In the genomic region with DNA sequence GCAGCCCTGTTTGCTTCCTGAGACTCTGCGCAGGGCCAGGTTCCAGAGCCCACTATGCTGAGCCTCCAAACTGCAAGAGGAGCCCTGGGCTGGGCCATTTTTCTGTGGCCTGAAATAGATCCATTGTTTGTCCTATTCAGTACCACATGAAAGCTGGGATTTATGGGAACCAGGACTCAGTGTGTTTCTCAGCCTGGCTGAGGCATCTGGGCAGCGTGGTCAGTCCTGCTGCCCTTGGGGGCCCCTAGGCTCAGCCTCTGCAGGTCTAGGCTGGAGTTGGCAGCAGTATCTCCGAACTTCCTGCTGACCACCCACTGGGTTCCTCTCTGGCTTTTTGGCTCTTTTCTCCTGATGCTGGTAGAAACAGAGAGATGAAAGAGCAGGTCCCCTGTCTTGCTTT, we compare ENCODE assay signal across 41 mouse cellular contexts. TPM values are rescaled to one million over a fixed set of nuclear protein-coding genes. Genes with fewer than 3 reads are reported as not detected.
A peak's percentile ranks its signal among the peaks of the same experiment; 100 is the strongest.
DNase-seq lines count a peak whose midpoint lies in the region; ATAC-seq and TF ChIP-seq lines count a peak whose summit lies in the region.
"Had no signal": no experiment of that assay in that cellular context is flagged by ENCODE, and none has a peak within 500 bp of the region (broad histone marks: within the 10 kb centered on the region; RNA-seq: fewer than 3 reads in every experiment).

No protein-coding gene starts in this region.

- H3K4me1 ChIP-seq in forebrain, embryonic 10.5 days: peaks cover 26% of the 10 kb centered on the region
- H3K4me1 ChIP-seq in forebrain, embryonic 15.5 days: 0 out of 2 replicates have a peak, but pooled peaks cover 7% of the 10 kb centered on the region
- 0 out of 2 replicates have a peak, but pooled peaks cover 2% of the 10 kb centered on the region for H3K4me1 ChIP-seq in hindbrain, postnatal 0 days (ENCODE audit: insufficient read depth, low read length)
- H3K4me1 ChIP-seq in hindbrain, embryonic 13.5 days (replicated peaks): 0 out of 2 replicates have a peak, but pooled peaks cover 5% of the 10 kb centered on the region
- no peaks in the 10 kb centered on the region for H3K4me1 ChIP-seq in forebrain, postnatal 0 days (ENCODE audit: insufficient read depth)
- H3K4me1 ChIP-seq: heart, embryonic 12.5 days had no signal

- peaks cover 8% of the 10 kb centered on the region; the same call in 1 of the 2 replicates for H3K27me3 ChIP-seq in forebrain, embryonic 10.5 days (ENCODE audit: poor library complexity, severe bottlenecking)
- H3K27me3 ChIP-seq in forebrain, embryonic 15.5 days: no peaks in the 10 kb centered on the region
- H3K27me3 ChIP-seq in hindbrain, postnatal 0 days (ENCODE audit: insufficient read depth, low read length): no peaks in the 10 kb centered on the region
- peaks cover 12% of the 10 kb centered on the region; the same call in 1 of the 2 replicates for H3K27me3 ChIP-seq in hindbrain, embryonic 13.5 days
- H3K27me3 ChIP-seq in forebrain, postnatal 0 days (ENCODE audit: insufficient read depth, low read length): no peaks in the 10 kb centered on the region; the same call in 1 of the 2 replicates
- H3K27me3 ChIP-seq: Patski had no signal

- DNase-seq in forebrain, embryonic 10.5 days (ENCODE audit: extremely low spot score, low spot score): no peak
- peak; percentile 46 for DNase-seq in hindbrain, postnatal 0 days (ENCODE audit: low spot score)
- peak; percentile 65 for DNase-seq in Muller cell, postnatal 12 days (ENCODE audit: inconsistent ontology term)
- DNase-seq in forebrain, postnatal 0 days: no peak
- no peak for DNase-seq in adrenal gland, postnatal 14 days
- DNase-seq in gastrocnemius, adult 8-10 months (ENCODE audit: low spot score in 2 of 2): no peak
- DNase-seq: cerebellum, adult 2 months; cerebellum, postnatal 14 days; heart, adult 2 months; heart, postnatal 4 days; kidney, adult 11 months; kidney, postnatal 14 days; lung, postnatal 36 days; right cerebral cortex, adult 18-20 months; spleen, adult 18-20 months; thymus, postnatal 25 days had no signal

- TF ChIP-seq CTCF in hindbrain, postnatal 0 days (IDR thresholded peaks at IDR 0.05; ENCODE audit: low read depth): no peak
- no peak for TF ChIP-seq CTCF in forebrain, postnatal 0 days (IDR thresholded peaks at IDR 0.05; ENCODE audit: low read depth)

- no peak overlapping the region for H3K9ac ChIP-seq in forebrain, embryonic 15.5 days (replicated peaks)
- H3K9ac ChIP-seq in hindbrain, postnatal 0 days (replicated peaks; ENCODE audit: low read length): no peak overlapping the region; the same call in 1 of the 2 replicates
- no peak overlapping the region for H3K9ac ChIP-seq in hindbrain, embryonic 13.5 days
- H3K9ac ChIP-seq in forebrain, postnatal 0 days: no peak overlapping the region
- H3K9ac ChIP-seq: heart, embryonic 12.5 days; limb, embryonic 12.5 days had no signal

- no peak overlapping the region for H3K4me2 ChIP-seq in forebrain, embryonic 15.5 days (replicated peaks)
- no peak overlapping the region for H3K4me2 ChIP-seq in hindbrain, postnatal 0 days (ENCODE audit: low read depth, low read length)
- H3K4me2 ChIP-seq in hindbrain, embryonic 13.5 days: no peak overlapping the region
- no peak overlapping the region for H3K4me2 ChIP-seq in forebrain, postnatal 0 days (ENCODE audit: low read depth)
- H3K4me2 ChIP-seq: heart, embryonic 12.5 days; limb, embryonic 12.5 days had no signal

- H3K4me3 ChIP-seq in forebrain, embryonic 10.5 days: no peak overlapping the region
- H3K4me3 ChIP-seq in forebrain, embryonic 15.5 days: no peak overlapping the region
- H3K4me3 ChIP-seq in hindbrain, postnatal 0 days (ENCODE audit: low read length): no peak overlapping the region
- no peak overlapping the region for H3K4me3 ChIP-seq in hindbrain, embryonic 13.5 days
- no peak overlapping the region for H3K4me3 ChIP-seq in forebrain, postnatal 0 days (ENCODE audit: low read depth, low read length)
- H3K4me3 ChIP-seq: erythroblast, embryonic 14.5 days; heart, adult 2 months; heart, embryonic 12.5 days; left cerebral cortex, adult 2 months; limb, embryonic 12.5 days had no signal

- no peak for ATAC-seq in forebrain, embryonic 15.5 days (replicated peaks)
- no peak for ATAC-seq in hindbrain, postnatal 0 days
- ATAC-seq in hindbrain, embryonic 13.5 days (ENCODE audit: low FRiP score): no peak
- ATAC-seq in forebrain, postnatal 0 days: 0 out of 2 replicates have a peak, but pooled peaks have one; percentile 8
- ATAC-seq: Patski had no signal

- H3K36me3 ChIP-seq in forebrain, embryonic 10.5 days (replicated peaks): no peaks in the 10 kb centered on the region
- H3K36me3 ChIP-seq in forebrain, embryonic 15.5 days: no peaks in the 10 kb centered on the region
- H3K36me3 ChIP-seq in hindbrain, postnatal 0 days (ENCODE audit: insufficient read depth, low read length): no peaks in the 10 kb centered on the region
- H3K36me3 ChIP-seq in hindbrain, embryonic 13.5 days: no peaks in the 10 kb centered on the region
- H3K36me3 ChIP-seq in forebrain, postnatal 0 days (ENCODE audit: insufficient read depth): no peaks in the 10 kb centered on the region
- H3K36me3 ChIP-seq: G1E; heart, embryonic 12.5 days; limb, embryonic 12.5 days had no signal

- peak overlapping the region; percentile 54 for H3K27ac ChIP-seq in forebrain, embryonic 10.5 days
- H3K27ac ChIP-seq in forebrain, embryonic 15.5 days (replicated peaks): no peak overlapping the region
- H3K27ac ChIP-seq in hindbrain, postnatal 0 days: no peak overlapping the region
- no peak overlapping the region for H3K27ac ChIP-seq in hindbrain, embryonic 13.5 days
- no peak overlapping the region for H3K27ac ChIP-seq in forebrain, postnatal 0 days (ENCODE audit: low read depth, low read length)
- H3K27ac ChIP-seq: heart, adult 2 months; left cerebral cortex, adult 2 months; limb, embryonic 12.5 days had no signal

- H3K9me3 ChIP-seq in forebrain, embryonic 10.5 days: no peaks in the 10 kb centered on the region
- H3K9me3 ChIP-seq in forebrain, embryonic 15.5 days: no peaks in the 10 kb centered on the region
- no peaks in the 10 kb centered on the region for H3K9me3 ChIP-seq in hindbrain, postnatal 0 days (ENCODE audit: low read length)
- no peaks in the 10 kb centered on the region for H3K9me3 ChIP-seq in hindbrain, embryonic 13.5 days
- H3K9me3 ChIP-seq in forebrain, postnatal 0 days (ENCODE audit: low read length): no peaks in the 10 kb centered on the region
- H3K9me3 ChIP-seq: G1E; heart, embryonic 12.5 days; limb, embryonic 12.5 days had no signal

- WGBS in forebrain, embryonic 10.5 days: 68% methylated on average over 3 of the region's 3 CpGs
- WGBS in forebrain, embryonic 15.5 days: 54% methylated on average over 3 of the region's 3 CpGs
- 42% methylated on average over 3 of the region's 3 CpGs for WGBS in hindbrain, postnatal 0 days
- 59% methylated on average over 3 of the region's 3 CpGs for WGBS in hindbrain, embryonic 13.5 days
- WGBS in forebrain, postnatal 0 days: 42% methylated on average over 3 of the region's 3 CpGs

RNA-seq across cellular contexts. Expression of gene Otos, which starts 2.8 kb away (rescaled TPM):
- polyA plus RNA-seq in forebrain, embryonic 10.5 days (2016; fragmentation: Nextera tagmentation; extraction: Ambion mirVana): 0.25 TPM in 1 of 2 replicates, not detected in the other
- not detected in 2 replicates for polyA plus RNA-seq in forebrain, embryonic 15.5 days (2015; fragmentation: Nextera tagmentation; extraction: Ambion mirVana)
- total RNA-seq in hindbrain, postnatal 0 days (2014; rRNA removed): not detected in 2 replicates
- polyA plus RNA-seq in hindbrain, postnatal 0 days (2015; fragmentation: Nextera tagmentation; extraction: Ambion mirVana): 0.81 and 0.88 TPM in 2 replicates
- polyA plus RNA-seq in hindbrain, embryonic 13.5 days (2015; fragmentation: Nextera tagmentation; extraction: Ambion mirVana): 0.12 TPM in 1 of 2 replicates, not detected in the other
- 0.08 TPM in 1 of 2 replicates, not detected in the other for total RNA-seq in forebrain, postnatal 0 days (2014; rRNA removed)
- polyA plus RNA-seq in forebrain, postnatal 0 days (2015; fragmentation: Nextera tagmentation; extraction: Ambion mirVana): 0.21 and 0.92 TPM in 2 replicates
- not detected in 2 replicates for total RNA-seq in adrenal gland, postnatal 14 days (2021)
- total RNA-seq in gastrocnemius, adult 8-10 months (2022): not detected
- total RNA-seq: adrenal gland, postnatal 25 days; gastrocnemius, adult 18-20 months; heart, adult 2 months; heart, postnatal 4 days; left cerebral cortex, adult 2 months; left cerebral cortex, postnatal 25 days; liver, adult 2 months; neutrophil, adult 5-6 weeks had no signal
- polyA plus RNA-seq: C2C12; G1E; heart, adult 2 months; heart, embryonic 12.5 days; heart, postnatal 0 days; limb, embryonic 12.5 days; liver, adult 2 months; lung, embryonic 16.5 days had no signal

RNA-seq across cellular contexts. Expression of gene Cops9, which starts 9.7 kb away (rescaled TPM):
- polyA plus RNA-seq in forebrain, embryonic 10.5 days (2016; fragmentation: Nextera tagmentation; extraction: Ambion mirVana): 324 and 343 TPM in 2 replicates
- 534 and 569 TPM in 2 replicates for polyA plus RNA-seq in forebrain, embryonic 15.5 days (2015; fragmentation: Nextera tagmentation; extraction: Ambion mirVana)
- total RNA-seq in hindbrain, postnatal 0 days (2014; rRNA removed): 201 and 223 TPM in 2 replicates
- polyA plus RNA-seq in hindbrain, postnatal 0 days (2015; fragmentation: Nextera tagmentation; extraction: Ambion mirVana): 641 and 676 TPM in 2 replicates
- 597 TPM in 2 replicates for polyA plus RNA-seq in hindbrain, embryonic 13.5 days (2015; fragmentation: Nextera tagmentation; extraction: Ambion mirVana)
- total RNA-seq in forebrain, postnatal 0 days (2014; rRNA removed): 202 and 291 TPM in 2 replicates
- polyA plus RNA-seq in forebrain, postnatal 0 days (2015; fragmentation: Nextera tagmentation; extraction: Ambion mirVana): 569 and 710 TPM in 2 replicates
- 264 and 268 TPM in 2 replicates for total RNA-seq in adrenal gland, postnatal 14 days (2021)
- 100 to 1,000 TPM; 189 to 223 (median 200) TPM for total RNA-seq in gastrocnemius, adult 8-10 months (2022)

RNA-seq across cellular contexts. Expression of gene Olfr12, which starts 33.9 kb away (rescaled TPM):
- not detected in 2 replicates for polyA plus RNA-seq in forebrain, embryonic 10.5 days (2016; fragmentation: Nextera tagmentation; extraction: Ambion mirVana)
- not detected in 2 replicates for polyA plus RNA-seq in forebrain, embryonic 15.5 days (2015; fragmentation: Nextera tagmentation; extraction: Ambion mirVana)
- not detected in 2 replicates for total RNA-seq in hindbrain, postnatal 0 days (2014; rRNA removed)
- not detected in 2 replicates for polyA plus RNA-seq in hindbrain, postnatal 0 days (2015; fragmentation: Nextera tagmentation; extraction: Ambion mirVana)
- polyA plus RNA-seq in hindbrain, embryonic 13.5 days (2015; fragmentation: Nextera tagmentation; extraction: Ambion mirVana): not detected in 2 replicates
- total RNA-seq in forebrain, postnatal 0 days (2014; rRNA removed): not detected in 2 replicates
- not detected in 2 replicates for polyA plus RNA-seq in forebrain, postnatal 0 days (2015; fragmentation: Nextera tagmentation; extraction: Ambion mirVana)
- not detected in 2 replicates for total RNA-seq in adrenal gland, postnatal 14 days (2021)
- not detected for total RNA-seq in gastrocnemius, adult 8-10 months (2022)
- total RNA-seq: adrenal gland, postnatal 25 days; gastrocnemius, adult 18-20 months; gastrocnemius, postnatal 4 days; heart, adult 2 months; heart, postnatal 4 days; left cerebral cortex, adult 2 months; left cerebral cortex, postnatal 25 days; liver, adult 2 months; megakaryocyte, adult 5-6 weeks had no signal
- polyA plus RNA-seq: C2C12; cerebellum, adult 2 months; cortical plate, adult 2 months; erythroblast, embryonic 14.5 days; G1E; heart, adult 2 months; heart, embryonic 12.5 days; heart, postnatal 0 days; kidney, embryonic 14.5 days; limb, embryonic 12.5 days; liver, adult 2 months; liver, embryonic 16.5 days; lung, embryonic 16.5 days; Patski; stomach, embryonic 16.5 days had no signal

RNA-seq across cellular contexts. Expression of gene Olfr1410, which starts 45.9 kb away (rescaled TPM):
- not detected in 2 replicates for polyA plus RNA-seq in forebrain, embryonic 10.5 days (2016; fragmentation: Nextera tagmentation; extraction: Ambion mirVana)
- not detected in 2 replicates for polyA plus RNA-seq in forebrain, embryonic 15.5 days (2015; fragmentation: Nextera tagmentation; extraction: Ambion mirVana)
- not detected in 2 replicates for total RNA-seq in hindbrain, postnatal 0 days (2014; rRNA removed)
- polyA plus RNA-seq in hindbrain, postnatal 0 days (2015; fragmentation: Nextera tagmentation; extraction: Ambion mirVana): not detected in 2 replicates
- not detected in 2 replicates for polyA plus RNA-seq in hindbrain, embryonic 13.5 days (2015; fragmentation: Nextera tagmentation; extraction: Ambion mirVana)
- not detected in 2 replicates for total RNA-seq in forebrain, postnatal 0 days (2014; rRNA removed)
- polyA plus RNA-seq in forebrain, postnatal 0 days (2015; fragmentation: Nextera tagmentation; extraction: Ambion mirVana): not detected in 2 replicates
- total RNA-seq in adrenal gland, postnatal 14 days (2021): not detected in 2 replicates
- not detected for total RNA-seq in gastrocnemius, adult 8-10 months (2022)
- total RNA-seq: adrenal gland, postnatal 25 days; gastrocnemius, adult 18-20 months; gastrocnemius, postnatal 4 days; heart, adult 2 months; heart, postnatal 4 days; left cerebral cortex, adult 2 months; left cerebral cortex, postnatal 25 days; liver, adult 2 months; megakaryocyte, adult 5-6 weeks; neutrophil, adult 5-6 weeks had no signal
- polyA plus RNA-seq: C2C12; cerebellum, adult 2 months; cortical plate, adult 2 months; embryonic facial prominence, embryonic 14.5 days; erythroblast, embryonic 14.5 days; frontal cortex, adult 2 months; G1E; heart, adult 2 months; heart, embryonic 12.5 days; heart, postnatal 0 days; kidney, embryonic 14.5 days; limb, embryonic 12.5 days; liver, adult 2 months; liver, embryonic 16.5 days; lung, embryonic 16.5 days; Patski; stomach, embryonic 16.5 days had no signal

RNA-seq across cellular contexts. Expression of gene Olfr1411, which starts 57.3 kb away (rescaled TPM):
- polyA plus RNA-seq in forebrain, embryonic 10.5 days (2016; fragmentation: Nextera tagmentation; extraction: Ambion mirVana): not detected in 2 replicates
- not detected in 2 replicates for polyA plus RNA-seq in forebrain, embryonic 15.5 days (2015; fragmentation: Nextera tagmentation; extraction: Ambion mirVana)
- not detected in 2 replicates for total RNA-seq in hindbrain, postnatal 0 days (2014; rRNA removed)
- not detected in 2 replicates for polyA plus RNA-seq in hindbrain, postnatal 0 days (2015; fragmentation: Nextera tagmentation; extraction: Ambion mirVana)
- polyA plus RNA-seq in hindbrain, embryonic 13.5 days (2015; fragmentation: Nextera tagmentation; extraction: Ambion mirVana): not detected in 2 replicates
- not detected in 2 replicates for total RNA-seq in forebrain, postnatal 0 days (2014; rRNA removed)
- polyA plus RNA-seq in forebrain, postnatal 0 days (2015; fragmentation: Nextera tagmentation; extraction: Ambion mirVana): not detected in 2 replicates
- total RNA-seq in adrenal gland, postnatal 14 days (2021): not detected in 2 replicates
- not detected for total RNA-seq in gastrocnemius, adult 8-10 months (2022)
- total RNA-seq: adrenal gland, postnatal 25 days; G1E; gastrocnemius, adult 18-20 months; gastrocnemius, postnatal 4 days; heart, adult 2 months; heart, postnatal 4 days; layer of hippocampus, postnatal 14 days; left cerebral cortex, adult 2 months; left cerebral cortex, postnatal 25 days; liver, adult 2 months; megakaryocyte, adult 5-6 weeks; neutrophil, adult 5-6 weeks had no signal
- polyA plus RNA-seq: C2C12; cerebellum, adult 2 months; cortical plate, adult 2 months; embryonic facial prominence, embryonic 14.5 days; erythroblast, embryonic 14.5 days; frontal cortex, adult 2 months; G1E; heart, adult 2 months; heart, embryonic 12.5 days; heart, postnatal 0 days; kidney, embryonic 14.5 days; limb, embryonic 12.5 days; liver, adult 2 months; liver, embryonic 16.5 days; lung, embryonic 16.5 days; Patski; stomach, embryonic 16.5 days had no signal

Comparison
In these comparisons a context has a peak if more than half of its experiments do, and no peak if none do; other contexts are left out.
1. DNase-seq: peak in hindbrain, postnatal 0 days (single experiment) and Muller cell, postnatal 12 days (single experiment); none in forebrain, embryonic 10.5 days (single experiment), forebrain, postnatal 0 days (single experiment), adrenal gland, postnatal 14 days (single experiment) and gastrocnemius, adult 8-10 months (0 of 2).